Mouse (Mus musculus) small intestine, adult 10 weeks (tissue): Measurements from ENCODE around the gene Ercc6. TPM values are rescaled to one million over a fixed set of nuclear protein-coding genes. Genes with fewer than 3 reads are reported as not detected.

Experiments used
- polyA plus RNA-seq: library from polyadenylated mRNA; stranded (reverse); fragments of 350-450 nt; fragmentation: Illumina TruSeq; extraction: RNeasy Lipid Tissue Mini Kit (QIAGEN cat#74804); gene quantifications from one replicate; pipeline ENCODE4 v1.2.3, GENCODE M21; 2014; ENCODE audit warnings: low replicate concordance

The Ercc6 gene
- polyA plus RNA-seq = 9.9 TPM

GRCm38 (mm10) chr14:32513336-32514032 is at the start of gene Ercc6:
Ercc6 (plus strand) TSS chr14:32513521.

GRCm38 (mm10) chr14:32464601-32465505 is 48.5 kb upstream of the Ercc6 start, which contains the start of gene Slc18a3:
Slc18a3 (minus strand) TSS chr14:32464850.

GRCm38 (mm10) chr14:32465889-32466288 is 47.4 kb upstream of the Ercc6 start, which contains the start of gene Chat:
Chat (minus strand) TSS chr14:32465989.

GRCm38 (mm10) chr14:32599290-32600041 is 86.1 kb downstream of the Ercc6 start, which contains the start of gene Prrxl1:
Prrxl1 (plus strand) TSS chr14:32599407.

Other genes starting within 250 kb of the Ercc6 start
- gene Ogdhl, start 191.5 kb upstream of the Ercc6 start, polyA plus RNA-seq = 0.11 TPM
- not detected for gene 1700024G13Rik, start 125.1 kb upstream of the Ercc6 start, polyA plus RNA-seq
- not detected for gene Slc18a3, start 48.7 kb upstream of the Ercc6 start, polyA plus RNA-seq
- gene Chat, start 47.5 kb upstream of the Ercc6 start, polyA plus RNA-seq = 0.19 TPM
- gene Prrxl1, start 85.9 kb downstream of the Ercc6 start, polyA plus RNA-seq = not detected
- 0.07 TPM for gene 3425401B19Rik, start 171.8 kb downstream of the Ercc6 start, polyA plus RNA-seq